8 mouse cellular contexts compared by ENCODE assay signal in genomic region chr9:77806426-77806825, GRCm38 (mm10). TPM values are rescaled to one million over a fixed set of nuclear protein-coding genes. Genes with fewer than 3 reads are reported as not detected.
DNase-seq lines count a peak whose midpoint lies in the region; ATAC-seq and TF ChIP-seq lines count a peak whose summit lies in the region.

No protein-coding gene starts in this region.

- no peak for DNase-seq in heart, adult 2 months
- no peak for DNase-seq in heart, postnatal 10 days
- DNase-seq in thymus, postnatal 0 days (ENCODE audit: low spot score) = no peak
- no peak for DNase-seq in thymus, postnatal 4 days
- no peak for DNase-seq in urinary bladder, postnatal 14 days (ENCODE audit: low spot score)

- H3K4me3 ChIP-seq in heart, adult 2 months = peak overlapping the region; percentile 18; the same call in 1 of the 2 replicates
- H3K4me3 ChIP-seq in bone marrow macrophage, adult 2 months (ENCODE audit: insufficient read depth, low read length) = peak overlapping the region; percentile 1; the same call in 1 of the 2 replicates
- H3K4me3 ChIP-seq in hindbrain, embryonic 12.5 days = no peak overlapping the region

- H3K79me2 ChIP-seq in heart, adult 2 months (replicated peaks; ENCODE audit: control insufficient read depth, insufficient read depth, low read length) = no peaks in the 10 kb centered on the region

- H3K9me3 ChIP-seq in hindbrain, embryonic 12.5 days (replicated peaks) = no peaks in the 10 kb centered on the region

- H3K9ac ChIP-seq in heart, adult 2 months (ENCODE audit: low read depth, low read length) = peak overlapping the region; percentile 53
- 0 out of 2 replicates have a peak overlapping the region, but pooled peaks have one; percentile 28 for H3K9ac ChIP-seq in hindbrain, embryonic 12.5 days

- ATAC-seq in hindbrain, embryonic 12.5 days (ENCODE audit: low FRiP score) = peak; percentile 63
- peak; percentile 18 for ATAC-seq in megakaryocyte progenitor cell, adult 5-6 weeks (replicated peaks; ENCODE audit: poor library complexity)

- H3K4me1 ChIP-seq in heart, adult 2 months (ENCODE audit: control insufficient read depth, insufficient read depth, low read length) = peaks cover 5% of the 10 kb centered on the region
- H3K4me1 ChIP-seq in bone marrow macrophage, adult 2 months (ENCODE audit: control insufficient read depth, insufficient read depth, low read length) = peaks cover 7% of the 10 kb centered on the region
- peaks cover 4% of the 10 kb centered on the region; the same call in 1 of the 2 replicates for H3K4me1 ChIP-seq in hindbrain, embryonic 12.5 days

- TF ChIP-seq EP300 in heart, adult 2 months (IDR thresholded peaks at IDR 0.05; ENCODE audit: insufficient read depth, low read depth, low read length) = no peak

- 31% methylated on average over 3 of the region's 3 CpGs for WGBS in heart, adult 2 months
- WGBS in hindbrain, embryonic 12.5 days = 56% methylated on average over 3 of the region's 3 CpGs

- H3K27ac ChIP-seq in heart, adult 2 months = peak overlapping the region; percentile 79
- H3K27ac ChIP-seq in bone marrow macrophage, adult 2 months (ENCODE audit: insufficient read depth, low read depth, low read length) = no peak overlapping the region
- 0 out of 2 replicates have a peak overlapping the region, but pooled peaks have one; percentile 18 for H3K27ac ChIP-seq in hindbrain, embryonic 12.5 days

- no peak for TF ChIP-seq CTCF in heart, adult 2 months (IDR thresholded peaks at IDR 0.05)
- no peak for TF ChIP-seq CTCF in bone marrow macrophage, adult 2 months (IDR thresholded peaks at IDR 0.05; ENCODE audit: low read depth, low read length)

- peak overlapping the region; percentile 45 for H3K4me2 ChIP-seq in hindbrain, embryonic 12.5 days (replicated peaks)

- intact Hi-C loops in heart, adult 2 months (cut with DNase I) = loop anchor here (1.0 to 5.0 kb wide), 3 partner anchors 51 to 232 kb away; no protein-coding TSS in a partner anchor
- intact Hi-C loops in heart, postnatal 10 days (cut with DNase I) = loop anchor here (1.0 kb wide), 2 partner anchors 200 to 219 kb away; no protein-coding TSS in a partner anchor

- no peaks in the 10 kb centered on the region for H3K36me3 ChIP-seq in heart, adult 2 months (ENCODE audit: control insufficient read depth, insufficient read depth, low read length)
- H3K36me3 ChIP-seq in hindbrain, embryonic 12.5 days = no peaks in the 10 kb centered on the region

- H3K27me3 ChIP-seq in heart, adult 2 months (ENCODE audit: control insufficient read depth, insufficient read depth, low read length) = no peaks in the 10 kb centered on the region
- H3K27me3 ChIP-seq in hindbrain, embryonic 12.5 days = no peaks in the 10 kb centered on the region

- TF ChIP-seq POLR2A in heart, adult 2 months (IDR thresholded peaks at IDR 0.05; ENCODE audit: insufficient read depth, low read depth, low read length) = no peak
- no peak for TF ChIP-seq POLR2A in bone marrow macrophage, adult 2 months (IDR thresholded peaks at IDR 0.05; ENCODE audit: borderline replicate concordance, low read depth, low read length)

RNA-seq across cellular contexts. Expression of gene Gclc, which starts 52.1 kb away (rescaled TPM):
- 10 to 100 TPM; 10.6 to 12.0 TPM for total RNA-seq in heart, adult 2 months (2021)
- polyA plus RNA-seq in heart, adult 2 months (2012; rRNA removed) = 6.6 and 9.3 TPM in 2 replicates
- 10 to 100 TPM; 12.9 to 13.5 TPM for total RNA-seq in heart, postnatal 10 days (2021)
- polyA plus RNA-seq in bone marrow macrophage, adult 2 months (2012; ENCODE audit: insufficient read depth, insufficient read length, missing spikeins) = 27.8 and 28.3 TPM in 2 replicates
- polyA plus RNA-seq in hindbrain, embryonic 12.5 days (2016; fragmentation: Nextera tagmentation; extraction: Ambion mirVana) = 22.2 and 24.6 TPM in 2 replicates
- total RNA-seq in megakaryocyte progenitor cell, adult 5-6 weeks (2015) = 43.5 and 54.8 TPM in 2 replicates
- 38.5 and 47.2 TPM in 2 replicates for total RNA-seq in megakaryocyte progenitor cell, adult 5-6 weeks (2017)
- polyA plus RNA-seq in thymus, postnatal 0 days (2015; fragmentation: Nextera tagmentation; extraction: Ambion mirVana) = 16.4 and 18.5 TPM in 2 replicates
